Mouse (Mus musculus) thymus, postnatal 10 days (tissue): Measurements from ENCODE around the gene Wnk3.

Experiments used
- DNase-seq, 2 experiments: peaks; one replicate each; pipeline ENCODE4 v3.0.0; 2021; ENCODE audit warnings: low spot score in 2 of 2

The Wnk3 gene

DNA sequence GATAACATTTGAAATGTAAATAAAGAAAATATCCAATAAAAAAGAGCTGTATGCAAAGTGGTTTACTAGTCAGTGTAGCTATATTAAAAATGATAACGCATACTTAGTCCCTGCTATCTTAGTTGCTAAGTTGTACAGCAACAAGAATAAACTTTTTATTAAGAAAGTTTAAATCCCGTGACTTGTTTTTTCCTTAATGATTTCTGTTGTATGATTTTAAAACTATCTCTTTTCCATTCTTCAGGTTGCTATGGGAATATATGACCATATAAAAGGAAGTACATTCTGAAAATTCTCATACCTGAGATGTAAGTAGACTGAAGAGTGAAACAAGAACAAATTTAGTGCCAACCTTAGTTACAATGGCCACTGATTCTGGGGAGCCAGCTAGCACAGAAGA is at the start of gene Wnk3:
Gene Wnk3, plus strand, starts transcription at position 301 of the 400 bp plus-strand sequence.
- DNase-seq: no peak

- no peak for DNase-seq
Measured at GRCm38 (mm10) chrX:151158414-151158813, 39.5 kb upstream of the Wnk3 start.

DNA sequence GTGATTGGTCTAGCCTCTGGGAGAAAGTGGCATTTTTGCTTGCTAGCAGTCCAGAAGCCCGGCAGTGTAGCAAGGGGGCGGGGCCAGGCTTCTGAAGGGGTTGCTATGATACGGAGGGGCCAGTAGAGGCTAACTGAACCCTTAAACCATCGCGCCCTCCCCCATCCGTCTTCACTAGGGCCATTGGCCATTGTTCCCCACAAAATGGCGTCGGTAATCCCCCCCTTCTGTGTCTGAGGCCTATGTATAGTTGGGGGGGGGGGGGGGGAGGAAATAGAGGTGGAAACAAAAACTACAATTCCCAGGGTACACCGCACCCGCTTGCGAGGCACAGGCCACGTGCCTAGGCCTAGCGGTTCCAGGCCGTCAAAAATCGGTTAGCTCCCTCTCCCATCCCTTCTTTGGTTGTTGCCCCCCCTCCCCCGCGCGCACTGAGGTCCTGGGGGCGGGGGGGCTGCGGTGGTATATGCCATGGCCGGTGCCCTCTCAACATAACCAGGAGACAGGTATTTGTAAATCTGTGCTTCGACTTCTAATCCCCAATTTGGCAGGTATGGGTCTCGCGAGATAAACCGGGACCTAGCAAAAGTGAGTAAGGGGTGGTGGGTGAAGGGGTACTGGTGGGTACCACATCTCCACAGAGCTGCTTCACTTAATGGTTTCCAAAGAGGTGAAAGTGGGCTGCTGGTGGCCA is 29.3 kb upstream of the Wnk3 start:
- peak; percentile 3 to 7 for DNase-seq

GRCm38 (mm10) chrX:151169261-151169961 is 28.5 kb upstream of the Wnk3 start:
- peak; percentile 41 to 49 for DNase-seq

DNA sequence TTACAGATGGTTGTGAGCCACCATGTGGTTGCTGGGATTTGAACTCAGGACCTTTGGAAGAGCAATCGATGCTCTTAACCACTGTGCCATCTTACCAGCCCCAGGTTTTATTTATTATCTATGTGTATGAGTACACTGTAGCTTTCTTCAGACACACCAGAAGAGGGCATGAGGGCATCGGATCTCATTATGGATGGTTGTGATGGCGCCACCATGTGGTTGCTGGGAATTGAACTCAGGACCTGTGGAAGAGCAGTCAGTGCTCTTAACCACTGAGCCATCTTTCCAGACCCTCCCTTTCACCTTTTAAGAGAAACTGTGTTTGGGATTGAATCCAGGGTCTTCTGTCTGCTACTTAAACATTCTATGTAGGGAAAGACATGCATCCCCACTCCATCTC is 24.7 kb upstream of the Wnk3 start:
- DNase-seq: peak in 1 of 2 experiments; percentile 5

GRCm38 (mm10) chrX:151298329-151298728 is 100.5 kb downstream of the Wnk3 start:
- DNase-seq: no peak

- DNase-seq: peak in 1 of 2 experiments; percentile 8
Measured at GRCm38 (mm10) chrX:151313732-151314131, 115.9 kb downstream of the Wnk3 start.

- DNase-seq: no peak
Measured at GRCm38 (mm10) chrX:151333615-151334014, 135.7 kb downstream of the Wnk3 start.

- DNase-seq: no peak
Measured at GRCm38 (mm10) chrX:151337804-151338203, 139.9 kb downstream of the Wnk3 start.

GRCm38 (mm10) chrX:151343761-151344500 is 146.1 kb downstream of the Wnk3 start, which contains the start of gene Fam120c:
Gene Fam120c, plus strand, starts transcription at chrX:151344175.
- peak; percentile 81 for DNase-seq

- DNase-seq: peak; percentile 55
Measured at GRCm38 (mm10) chrX:151344501-151344984, 146.7 kb downstream of the Wnk3 start.

DNA sequence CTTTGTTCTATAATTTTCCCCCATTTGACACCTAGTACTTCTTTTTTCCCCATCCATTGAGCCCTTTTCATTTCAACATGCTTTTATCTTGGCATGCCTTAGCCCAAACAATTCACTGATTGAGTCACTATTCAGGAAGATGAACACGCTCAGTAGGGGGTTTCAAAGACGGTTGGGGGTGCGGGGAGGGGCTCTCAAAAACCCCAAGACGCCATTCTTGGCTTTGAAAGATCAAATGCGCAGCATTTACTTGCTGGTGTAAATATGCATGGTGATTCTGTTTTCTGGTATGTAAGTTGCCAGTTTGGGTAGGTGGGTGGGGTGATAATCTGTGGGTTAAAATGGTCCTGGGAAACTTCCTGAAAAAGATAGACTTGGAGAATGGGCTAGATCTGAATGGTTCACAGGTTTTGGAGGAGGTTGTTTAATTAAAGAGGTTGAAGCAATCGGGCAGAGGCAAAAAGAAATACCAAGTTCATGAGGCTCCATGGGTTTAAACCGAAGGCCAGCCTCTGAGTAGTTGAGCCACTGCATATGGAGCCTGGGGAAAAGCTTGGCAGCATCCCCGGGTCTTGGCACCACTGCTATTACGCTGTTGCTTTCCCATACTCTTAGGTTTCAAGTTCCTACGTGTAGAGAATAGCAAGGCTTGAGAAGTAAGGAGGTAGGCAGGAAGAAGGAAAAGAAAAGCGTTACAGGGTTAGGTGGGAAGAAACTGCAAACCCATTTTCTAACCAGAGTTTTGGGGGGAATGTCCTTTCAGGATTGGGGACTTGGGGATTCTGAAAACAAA is 147.7 kb downstream of the Wnk3 start:
- no peak for DNase-seq

DNA sequence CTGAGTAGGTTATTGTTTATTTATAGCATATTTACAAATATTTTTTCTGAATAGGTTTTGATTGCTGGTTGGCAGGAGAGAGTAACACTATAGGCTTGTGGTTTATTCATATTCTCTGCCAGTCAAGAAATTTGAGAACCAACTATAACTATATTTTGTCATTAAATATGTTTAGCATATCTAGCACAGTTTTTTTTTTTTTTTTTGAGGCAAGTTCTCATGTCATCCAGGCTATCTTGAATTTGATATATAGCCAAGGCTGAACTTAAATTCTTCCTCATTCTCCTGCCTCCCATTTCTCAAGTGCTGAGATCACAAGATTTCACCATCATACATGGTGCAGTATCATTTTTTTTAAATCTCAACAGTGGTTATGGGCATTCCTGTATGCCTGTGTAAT is 149.4 kb downstream of the Wnk3 start:
- DNase-seq: no peak

DNA sequence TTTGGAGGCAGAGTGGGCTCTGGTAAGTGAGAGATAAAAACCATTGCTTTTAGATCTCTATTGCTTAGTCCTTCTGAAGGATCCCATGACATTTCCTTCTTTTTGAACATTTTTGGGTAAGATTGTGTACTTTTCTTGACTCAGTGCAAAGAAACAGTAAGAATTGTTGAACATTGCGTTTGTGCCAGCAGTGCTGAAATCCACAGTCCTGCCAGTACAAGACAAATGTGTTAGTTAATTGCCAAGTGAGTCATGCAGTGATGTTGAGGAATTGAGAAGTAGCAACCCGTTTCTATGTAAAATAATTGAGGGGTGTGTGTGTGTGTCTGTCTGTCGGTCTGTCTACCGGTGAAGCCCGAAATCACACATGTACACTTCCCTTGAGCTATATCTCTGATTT is 151.4 kb downstream of the Wnk3 start:
- DNase-seq: no peak
